ENCODE assay signal across 9 mouse cellular contexts in genomic region chr13:100854174-100854573, GRCm38 (mm10). TPM values are rescaled to one million over a fixed set of nuclear protein-coding genes. Genes with fewer than 3 reads are reported as not detected.
A peak's percentile ranks its signal among the peaks of the same experiment; 100 is the strongest.
DNase-seq lines count a peak whose midpoint lies in the region; ATAC-seq and TF ChIP-seq lines count a peak whose summit lies in the region.
"Had no signal": no experiment of that assay in that cellular context is flagged by ENCODE, and none has a peak within 500 bp of the region (broad histone marks: within the 10 kb centered on the region; RNA-seq: fewer than 3 reads in every experiment).

No protein-coding gene starts in this region.

- DNase-seq in embryonic facial prominence, embryonic 11.5 days (ENCODE audit: low spot score): peak; percentile 79
- DNase-seq in embryonic facial prominence, embryonic 10.5 days (ENCODE audit: low spot score): no peak
- DNase-seq in midbrain, embryonic 11.5 days (ENCODE audit: low spot score, missing footprints): peak; percentile 90
- DNase-seq in brain, embryonic 14.5 days (ENCODE audit: low read depth): peak; percentile 68
- peak; percentile 16 to 33 for DNase-seq in natural killer cell, adult 2 months (ENCODE audit: low spot score in 2 of 2)
- no peak for DNase-seq in ovary, postnatal 10 days (ENCODE audit: low spot score)

- no peaks in the 10 kb centered on the region for H3K36me3 ChIP-seq in embryonic facial prominence, embryonic 11.5 days (replicated peaks; ENCODE audit: control insufficient read depth, insufficient read depth, low read depth, low read length)
- no peaks in the 10 kb centered on the region for H3K36me3 ChIP-seq in embryonic facial prominence, embryonic 10.5 days (replicated peaks)
- H3K36me3 ChIP-seq in midbrain, embryonic 11.5 days (ENCODE audit: control insufficient read depth, insufficient read depth, low read length): no peaks in the 10 kb centered on the region
- H3K36me3 ChIP-seq in midbrain, embryonic 15.5 days (replicated peaks): no peaks in the 10 kb centered on the region
- H3K36me3 ChIP-seq in intestine, embryonic 16.5 days (ENCODE audit: control insufficient read depth, insufficient read depth, low read length): no peaks in the 10 kb centered on the region
- H3K36me3 ChIP-seq: heart, embryonic 15.5 days had no signal

- no peak for TF ChIP-seq POLR2A in brain, embryonic 14.5 days (IDR thresholded peaks at IDR 0.05; ENCODE audit: borderline replicate concordance, extremely low read depth, insufficient read depth, insufficient read length, poor library complexity, severe bottlenecking)

- H3K4me2 ChIP-seq in embryonic facial prominence, embryonic 11.5 days (ENCODE audit: low read depth, low read length): no peak overlapping the region
- no peak overlapping the region for H3K4me2 ChIP-seq in midbrain, embryonic 11.5 days
- no peak overlapping the region for H3K4me2 ChIP-seq in midbrain, embryonic 15.5 days
- no peak overlapping the region for H3K4me2 ChIP-seq in intestine, embryonic 16.5 days (ENCODE audit: low read depth, low read length)
- H3K4me2 ChIP-seq: heart, embryonic 15.5 days had no signal

- no peak overlapping the region for H3K4me3 ChIP-seq in embryonic facial prominence, embryonic 11.5 days (ENCODE audit: low read depth, low read length)
- no peak overlapping the region for H3K4me3 ChIP-seq in embryonic facial prominence, embryonic 10.5 days
- H3K4me3 ChIP-seq in midbrain, embryonic 11.5 days (ENCODE audit: low read depth, low read length): no peak overlapping the region
- H3K4me3 ChIP-seq in midbrain, embryonic 15.5 days: no peak overlapping the region
- H3K4me3 ChIP-seq in intestine, embryonic 16.5 days (ENCODE audit: low read length): no peak overlapping the region
- H3K4me3 ChIP-seq: heart, embryonic 15.5 days had no signal

- H3K9me3 ChIP-seq in embryonic facial prominence, embryonic 11.5 days (replicated peaks; ENCODE audit: control insufficient read depth, low read length): no peaks in the 10 kb centered on the region
- no peaks in the 10 kb centered on the region for H3K9me3 ChIP-seq in embryonic facial prominence, embryonic 10.5 days
- no peaks in the 10 kb centered on the region for H3K9me3 ChIP-seq in midbrain, embryonic 11.5 days (ENCODE audit: control insufficient read depth, low read length)
- H3K9me3 ChIP-seq in midbrain, embryonic 15.5 days: no peaks in the 10 kb centered on the region
- H3K9me3 ChIP-seq in intestine, embryonic 16.5 days (ENCODE audit: control insufficient read depth, low read length): no peaks in the 10 kb centered on the region
- H3K9me3 ChIP-seq: heart, embryonic 15.5 days had no signal

- peak; percentile 27; the same call in 1 of the 2 replicates for TF ChIP-seq CTCF in brain, embryonic 14.5 days (IDR thresholded peaks at IDR 0.05; ENCODE audit: borderline replicate concordance, extremely low read depth, insufficient read depth, insufficient read length)

- no peak overlapping the region for H3K9ac ChIP-seq in embryonic facial prominence, embryonic 11.5 days (replicated peaks; ENCODE audit: low read length)
- no peak overlapping the region for H3K9ac ChIP-seq in midbrain, embryonic 11.5 days (ENCODE audit: low read length)
- H3K9ac ChIP-seq in midbrain, embryonic 15.5 days: no peak overlapping the region
- no peak overlapping the region for H3K9ac ChIP-seq in intestine, embryonic 16.5 days (ENCODE audit: low read depth, low read length)
- H3K9ac ChIP-seq: heart, embryonic 15.5 days had no signal

- H3K27ac ChIP-seq in embryonic facial prominence, embryonic 11.5 days (replicated peaks; ENCODE audit: low read depth, low read length): no peak overlapping the region
- H3K27ac ChIP-seq in embryonic facial prominence, embryonic 10.5 days (replicated peaks): no peak overlapping the region
- H3K27ac ChIP-seq in midbrain, embryonic 11.5 days (ENCODE audit: low read depth, low read length): no peak overlapping the region
- no peak overlapping the region for H3K27ac ChIP-seq in midbrain, embryonic 15.5 days
- no peak overlapping the region for H3K27ac ChIP-seq in intestine, embryonic 16.5 days (ENCODE audit: low read length)
- H3K27ac ChIP-seq: heart, embryonic 15.5 days had no signal

- H3K4me1 ChIP-seq in embryonic facial prominence, embryonic 11.5 days (ENCODE audit: control insufficient read depth, insufficient read depth, low read length): no peaks in the 10 kb centered on the region
- no peaks in the 10 kb centered on the region for H3K4me1 ChIP-seq in embryonic facial prominence, embryonic 10.5 days
- no peaks in the 10 kb centered on the region for H3K4me1 ChIP-seq in midbrain, embryonic 11.5 days (ENCODE audit: control insufficient read depth, insufficient read depth, low read length)
- H3K4me1 ChIP-seq in midbrain, embryonic 15.5 days: no peaks in the 10 kb centered on the region
- H3K4me1 ChIP-seq in intestine, embryonic 16.5 days (ENCODE audit: control insufficient read depth, insufficient read depth, low read length): no peaks in the 10 kb centered on the region
- H3K4me1 ChIP-seq: heart, embryonic 15.5 days had no signal

- H3K27me3 ChIP-seq in embryonic facial prominence, embryonic 11.5 days (ENCODE audit: control insufficient read depth, insufficient read depth, low read length): no peaks in the 10 kb centered on the region
- H3K27me3 ChIP-seq in embryonic facial prominence, embryonic 10.5 days (replicated peaks; ENCODE audit: low read depth, poor library complexity, severe bottlenecking): no peaks in the 10 kb centered on the region
- no peaks in the 10 kb centered on the region for H3K27me3 ChIP-seq in midbrain, embryonic 11.5 days (ENCODE audit: control insufficient read depth, insufficient read depth, low read length)
- H3K27me3 ChIP-seq in midbrain, embryonic 15.5 days (replicated peaks): no peaks in the 10 kb centered on the region
- H3K27me3 ChIP-seq in intestine, embryonic 16.5 days (replicated peaks; ENCODE audit: control insufficient read depth, insufficient read depth, low read length): no peaks in the 10 kb centered on the region
- H3K27me3 ChIP-seq: heart, embryonic 15.5 days had no signal

- no peak for ATAC-seq in embryonic facial prominence, embryonic 11.5 days (replicated peaks; ENCODE audit: insufficient number of reproducible peaks, low FRiP score, low TSS enrichment, low read depth)
- 0 out of 2 replicates have a peak, but pooled peaks have one; percentile 19 for ATAC-seq in midbrain, embryonic 11.5 days (ENCODE audit: low FRiP score)
- no peak for ATAC-seq in midbrain, embryonic 15.5 days (replicated peaks)
- ATAC-seq in intestine, embryonic 16.5 days: peak; percentile 44; the same call in 1 of the 2 replicates

- WGBS in embryonic facial prominence, embryonic 11.5 days: 50% methylated on average over 4 of the region's 4 CpGs
- WGBS in embryonic facial prominence, embryonic 10.5 days: 53% methylated on average over 4 of the region's 4 CpGs
- WGBS in midbrain, embryonic 11.5 days: 57% methylated on average over 4 of the region's 4 CpGs
- 60% methylated on average over 4 of the region's 4 CpGs for WGBS in midbrain, embryonic 15.5 days
- 47% methylated on average over 4 of the region's 4 CpGs for WGBS in intestine, embryonic 16.5 days

RNA-seq across cellular contexts. Expression of gene Slc30a5, which starts 20.9 kb away (rescaled TPM):
- polyA plus RNA-seq in embryonic facial prominence, embryonic 11.5 days (2014; fragmentation: Nextera tagmentation; extraction: Ambion mirVana): 53.7 and 62.0 TPM in 2 replicates
- 36.4 and 37.7 TPM in 2 replicates for polyA plus RNA-seq in embryonic facial prominence, embryonic 10.5 days (2016; fragmentation: Nextera tagmentation; extraction: Ambion mirVana)
- polyA plus RNA-seq in midbrain, embryonic 11.5 days (2014; fragmentation: Nextera tagmentation; extraction: Ambion mirVana): 45.7 and 46.2 TPM in 2 replicates
- polyA plus RNA-seq in midbrain, embryonic 15.5 days (2015; fragmentation: Nextera tagmentation; extraction: Ambion mirVana): 32.7 and 34.3 TPM in 2 replicates
- polyA plus RNA-seq in brain, embryonic 14.5 days (2012; rRNA removed): 36.7 and 39.1 TPM in 2 replicates
- polyA plus RNA-seq in intestine, embryonic 16.5 days (2015; fragmentation: Nextera tagmentation; extraction: Ambion mirVana): 59.1 and 70.4 TPM in 2 replicates

Comparison
In these comparisons a context has a peak if more than half of its experiments do, and no peak if none do; other contexts are left out.
1. ATAC-seq: peak in midbrain, embryonic 11.5 days (single experiment) and intestine, embryonic 16.5 days (single experiment); none in embryonic facial prominence, embryonic 11.5 days (single experiment) and midbrain, embryonic 15.5 days (single experiment).
2. DNase-seq: peak in embryonic facial prominence, embryonic 11.5 days (single experiment), midbrain, embryonic 11.5 days (single experiment), brain, embryonic 14.5 days (single experiment) and natural killer cell, adult 2 months (2 of 2); none in embryonic facial prominence, embryonic 10.5 days (single experiment) and ovary, postnatal 10 days (single experiment).